Mouse (Mus musculus) cerebellum, adult 9-11 months (tissue): Measurements from ENCODE around the gene Rfx8.

Experiments used
- DNase-seq: peaks from one replicate; pipeline ENCODE4 v3.0.0; 2022

The Rfx8 gene

GRCm38 (mm10) chr1:39734311-39734710 lies 13.5 kb upstream of the Rfx8 start:
- no peak for DNase-seq

- DNase-seq, result no peak
These were observed 13.1 kb upstream of the Rfx8 start for GRCm38 (mm10) chr1:39733876-39734275.

- no peak for DNase-seq
These were observed 11.3 kb upstream of the Rfx8 start for GRCm38 (mm10) chr1:39732081-39732480.

GRCm38 (mm10) chr1:39731543-39731942 lies 10.7 kb upstream of the Rfx8 start:
- DNase-seq, result no peak

GRCm38 (mm10) chr1:39730868-39731267 lies 10.1 kb upstream of the Rfx8 start:
- DNase-seq, result no peak

DNA sequence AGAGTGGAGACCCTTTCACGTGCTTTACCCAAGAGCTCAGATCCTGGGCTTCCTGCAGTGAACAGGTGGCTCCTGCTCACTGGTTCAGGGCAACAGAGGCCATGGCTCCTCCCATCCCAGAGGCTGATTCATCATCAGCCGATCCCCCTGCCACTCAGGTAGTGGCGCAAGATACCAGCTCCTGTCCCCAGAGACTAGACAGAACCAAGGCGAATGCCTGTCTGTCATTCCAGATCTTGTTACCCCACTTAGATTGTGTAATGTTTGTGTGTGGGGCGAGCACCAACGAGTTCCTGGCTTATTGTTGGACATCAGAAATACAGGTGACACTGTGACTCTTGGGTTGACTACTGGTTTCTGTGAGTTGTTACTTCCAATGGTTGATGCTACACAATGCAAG lies 9.1 kb upstream of the Rfx8 start:
- DNase-seq, result no peak

- DNase-seq, result no peak
These were observed 542 bp upstream of the Rfx8 start for GRCm38 (mm10) chr1:39721351-39721726.

GRCm38 (mm10) chr1:39720186-39720585 lies 611 bp downstream of the Rfx8 start:
- no peak for DNase-seq

- DNase-seq, result no peak
These were observed 5.2 kb downstream of the Rfx8 start for GRCm38 (mm10) chr1:39715551-39715950.

DNA sequence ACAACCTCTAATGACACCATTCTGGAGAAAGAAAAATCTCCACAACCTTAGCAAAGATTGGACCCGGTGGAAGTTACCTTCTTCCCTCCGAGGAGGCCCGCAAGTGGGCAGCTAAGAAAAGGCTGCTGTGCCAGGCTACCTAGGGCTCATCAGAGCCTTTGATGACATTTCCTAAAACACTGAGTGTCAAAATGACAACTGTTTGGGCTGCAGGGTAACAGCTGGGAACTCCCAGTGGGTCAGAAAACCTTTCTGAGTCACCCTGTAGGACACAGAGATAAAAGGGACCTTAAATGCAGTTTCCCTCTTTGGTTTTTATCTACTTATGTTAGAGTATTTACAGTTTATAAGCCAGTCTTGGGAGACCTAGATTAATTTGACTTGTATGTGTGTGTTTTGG lies 6.1 kb downstream of the Rfx8 start:
- DNase-seq, result no peak

DNA sequence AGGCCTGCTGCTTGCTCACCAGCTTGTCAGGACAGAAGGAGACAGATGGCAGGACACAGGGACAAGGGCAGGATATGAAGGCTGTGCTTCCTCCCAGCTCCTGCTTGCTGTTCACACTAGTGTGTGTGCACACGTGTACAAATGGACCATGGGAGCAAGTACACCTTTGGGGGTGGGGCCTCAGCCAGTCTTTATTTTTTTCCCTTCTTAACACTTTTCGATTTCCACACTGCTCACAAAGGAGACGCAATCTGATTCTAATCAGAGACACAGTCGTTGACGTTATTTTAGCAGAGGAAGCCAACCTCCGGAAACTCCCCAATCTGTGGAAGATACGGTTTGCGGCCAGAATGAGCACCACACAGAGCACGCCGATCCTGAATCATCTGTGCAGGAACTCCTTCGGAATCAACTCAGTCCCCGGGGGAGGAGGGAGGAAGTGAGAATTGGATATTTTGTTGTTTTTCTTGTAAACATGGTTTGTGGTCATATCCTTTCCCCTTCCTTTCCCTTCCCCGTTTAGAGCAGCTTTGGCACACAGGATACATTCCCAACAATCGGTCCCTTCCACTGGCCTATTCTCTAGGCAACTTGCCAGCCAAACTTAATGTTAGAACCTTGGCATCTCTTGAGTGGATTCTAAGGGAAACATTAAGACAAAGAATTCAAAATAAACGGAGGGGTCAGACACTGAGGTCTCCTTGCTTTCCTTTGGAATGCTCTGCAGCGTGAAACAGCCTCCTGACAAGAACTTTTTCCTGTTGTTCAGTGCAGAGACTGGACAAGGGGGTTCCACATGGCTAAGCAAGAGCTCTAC lies 6.7 kb downstream of the Rfx8 start:
- peak; percentile 27 for DNase-seq

- no peak for DNase-seq
These were observed 7.5 kb downstream of the Rfx8 start for GRCm38 (mm10) chr1:39713300-39713699.

DNA sequence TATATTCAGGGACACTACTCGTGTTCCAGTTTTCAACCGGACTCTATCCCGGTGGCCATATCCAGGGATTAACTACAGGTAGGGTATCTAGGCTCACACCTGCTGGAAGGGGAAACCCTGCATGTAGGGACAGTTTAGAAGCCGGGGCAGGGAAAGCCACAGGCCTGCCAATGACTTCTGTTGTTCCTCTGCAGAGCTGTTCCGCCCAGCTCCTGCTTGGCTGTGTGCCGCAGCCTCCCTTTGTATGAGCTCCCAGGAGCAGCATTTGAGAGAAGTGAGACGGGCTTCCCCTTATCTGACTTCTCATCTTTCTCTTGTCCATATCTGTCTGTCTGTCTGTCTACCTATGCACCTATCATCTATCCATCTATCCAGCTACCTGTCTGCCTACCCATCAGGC lies 8.5 kb downstream of the Rfx8 start:
- DNase-seq, result peak; percentile 24

GRCm38 (mm10) chr1:39710604-39711003 lies 10.2 kb downstream of the Rfx8 start:
- no peak for DNase-seq

DNA sequence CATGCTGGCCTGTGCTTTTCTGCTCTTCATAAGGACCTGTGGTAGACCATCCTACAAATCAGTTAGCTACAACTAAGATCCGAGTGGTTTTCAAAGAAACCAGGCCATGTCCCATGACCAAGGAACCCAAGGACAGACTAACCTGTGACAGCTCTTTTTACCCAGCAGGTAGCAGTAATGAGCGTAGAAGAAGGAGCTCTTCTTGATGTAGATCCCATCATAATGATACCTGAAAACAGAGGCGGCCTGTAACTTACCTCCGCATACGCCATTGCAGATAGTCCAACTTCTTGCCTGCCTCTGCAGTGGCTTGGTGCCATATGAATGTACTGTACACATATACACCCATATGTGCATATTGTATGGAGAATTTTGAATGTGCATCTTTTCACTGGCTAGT lies 10.8 kb downstream of the Rfx8 start:
- no peak for DNase-seq

DNA sequence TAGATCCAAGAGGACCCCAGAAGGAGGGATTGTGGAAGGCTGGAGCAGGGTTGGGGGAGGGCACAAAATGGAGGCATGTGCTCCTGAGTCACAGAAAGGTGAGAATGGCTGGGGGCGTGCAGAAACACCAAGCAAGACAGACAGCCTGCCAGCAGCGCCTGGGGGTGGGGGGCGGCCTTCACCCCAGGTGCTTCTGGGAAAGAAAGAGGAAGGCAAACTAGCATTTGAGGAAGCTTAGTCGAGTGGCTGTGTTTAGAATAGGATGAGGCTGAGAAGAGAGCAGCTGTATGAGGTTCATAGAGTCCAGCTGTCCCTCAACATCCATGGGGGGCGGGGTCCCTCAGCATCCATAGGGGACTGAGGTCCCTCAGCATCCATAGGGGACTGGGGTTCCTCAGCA lies 12.0 kb downstream of the Rfx8 start:
- no peak for DNase-seq

DNA sequence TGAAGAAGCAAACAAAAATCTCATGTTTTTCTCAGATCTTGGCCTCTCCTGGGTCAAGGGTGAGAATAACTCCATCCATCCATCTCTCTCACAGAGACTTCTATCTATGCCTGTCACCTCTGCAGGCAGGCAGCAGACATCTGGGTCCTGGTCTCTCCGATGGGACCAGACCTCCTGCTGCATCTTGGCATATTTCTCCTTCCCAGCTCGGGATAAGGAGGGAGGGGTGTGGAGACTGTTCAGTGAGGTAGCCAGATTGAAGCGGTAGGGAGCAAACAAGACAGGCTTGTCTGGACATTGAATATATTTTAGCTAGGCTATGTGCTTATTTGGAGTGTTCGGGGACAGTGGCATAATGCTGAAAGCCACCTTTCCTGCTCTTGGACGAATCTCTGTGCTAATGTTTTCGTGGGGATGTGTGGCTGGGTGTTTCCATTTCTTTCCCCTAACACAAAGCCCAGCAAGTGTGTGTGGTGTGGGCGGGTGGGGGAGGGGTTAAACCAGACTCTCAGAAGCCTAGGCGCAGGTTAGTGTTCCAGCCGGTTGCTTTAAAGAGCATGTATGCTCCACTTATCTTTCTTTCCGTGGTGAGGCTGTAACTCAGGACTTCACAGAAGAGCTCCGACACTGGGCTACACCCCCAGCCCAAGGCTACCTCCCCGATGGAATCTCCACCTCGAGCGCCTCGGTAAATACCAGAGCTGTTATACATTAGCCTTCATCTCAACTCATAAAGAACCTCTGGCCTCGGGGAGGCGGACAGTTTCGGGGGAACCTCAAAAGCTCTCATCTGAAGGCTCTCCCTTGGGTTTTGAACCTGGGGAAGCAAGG lies 18.4 kb downstream of the Rfx8 start:
- no peak for DNase-seq

DNA sequence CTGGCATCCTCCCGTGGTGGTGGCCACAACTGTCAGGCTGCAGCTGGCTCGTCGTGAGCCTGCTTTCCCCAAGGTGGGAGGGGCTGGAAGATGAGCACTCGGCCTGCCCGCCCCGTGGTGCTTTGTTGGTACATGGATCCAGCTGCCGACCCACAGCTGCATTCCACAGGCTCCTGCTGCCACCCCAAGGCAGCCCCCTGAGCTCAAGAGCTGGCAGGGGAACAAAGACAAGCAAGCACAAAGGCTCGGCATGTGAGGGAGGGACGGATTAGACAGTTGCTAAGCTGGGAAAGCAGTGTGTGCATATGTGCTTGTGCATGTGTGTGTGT lies 19.6 kb downstream of the Rfx8 start:
- no peak for DNase-seq

DNA sequence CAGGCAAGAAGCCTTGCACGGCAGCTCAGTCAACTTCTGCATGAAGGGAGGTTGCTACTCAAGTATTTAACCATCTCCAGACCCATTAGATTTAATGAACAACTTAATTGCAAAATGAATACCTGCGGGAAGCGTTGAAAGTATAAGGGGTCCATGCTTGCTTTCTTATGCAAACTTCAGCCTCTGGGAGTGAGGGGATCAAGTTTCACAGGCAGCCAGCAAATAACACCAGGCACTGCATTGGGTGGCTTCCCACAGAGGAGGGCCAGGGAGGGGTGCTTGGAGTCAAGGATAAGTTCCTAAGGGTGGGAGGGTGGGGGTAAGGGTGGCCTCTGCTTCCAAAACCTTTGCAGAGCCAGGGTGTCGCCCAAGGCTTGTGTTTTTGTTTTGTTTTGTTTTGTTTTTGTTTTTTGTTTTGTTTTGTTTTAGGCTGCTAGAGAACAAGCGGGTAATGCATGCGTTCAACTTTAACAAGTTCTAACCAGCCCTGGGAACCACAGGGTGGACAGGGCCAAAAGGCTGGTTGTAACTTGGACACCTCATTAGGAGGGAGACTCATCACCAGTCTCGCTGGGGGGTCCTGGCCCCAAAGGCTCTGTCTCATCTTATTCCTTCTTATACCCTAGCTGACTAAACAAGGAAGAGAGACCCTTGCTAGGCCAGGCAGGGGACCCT lies 20.1 kb downstream of the Rfx8 start:
- DNase-seq, result no peak

DNA sequence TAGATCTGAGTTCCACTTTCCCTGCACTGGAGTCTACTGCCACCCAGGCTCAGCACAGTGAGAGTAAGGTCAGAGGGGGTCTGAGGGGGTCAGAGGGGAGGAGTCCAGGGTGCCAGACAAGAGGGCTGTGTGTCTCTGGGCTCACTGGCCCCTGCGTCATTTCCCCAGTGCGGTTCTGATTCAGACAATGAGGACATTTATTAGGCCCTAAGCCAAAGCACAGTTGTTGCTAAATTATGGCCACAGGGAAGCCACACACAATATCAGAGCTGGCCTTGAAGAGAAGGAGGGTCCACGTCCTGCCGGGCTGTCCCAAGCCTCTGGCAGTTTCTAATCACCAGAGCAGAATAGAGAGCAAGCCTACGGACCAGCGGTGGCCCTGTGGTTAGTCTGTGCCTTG lies 22.3 kb downstream of the Rfx8 start:
- DNase-seq, result no peak

DNA sequence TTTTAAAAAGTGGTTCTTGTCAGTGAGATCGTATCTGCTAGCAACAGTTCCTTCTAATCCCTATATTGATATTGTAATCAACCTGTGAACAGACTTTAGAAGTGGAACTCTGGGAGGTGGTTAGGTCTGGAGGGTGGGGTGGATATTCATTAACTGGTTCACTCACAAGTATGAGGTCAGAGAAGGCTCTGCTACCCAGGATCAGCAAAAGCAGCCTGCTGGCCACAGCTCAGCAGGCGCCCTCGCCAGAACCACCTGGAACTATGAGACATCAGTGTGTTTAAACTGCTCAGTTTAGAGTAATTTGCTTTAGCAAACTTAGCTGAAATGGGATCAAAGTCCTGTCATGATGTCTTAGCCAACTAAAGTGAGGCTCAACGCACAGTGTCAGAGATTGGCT lies 25.6 kb downstream of the Rfx8 start:
- no peak for DNase-seq

DNA sequence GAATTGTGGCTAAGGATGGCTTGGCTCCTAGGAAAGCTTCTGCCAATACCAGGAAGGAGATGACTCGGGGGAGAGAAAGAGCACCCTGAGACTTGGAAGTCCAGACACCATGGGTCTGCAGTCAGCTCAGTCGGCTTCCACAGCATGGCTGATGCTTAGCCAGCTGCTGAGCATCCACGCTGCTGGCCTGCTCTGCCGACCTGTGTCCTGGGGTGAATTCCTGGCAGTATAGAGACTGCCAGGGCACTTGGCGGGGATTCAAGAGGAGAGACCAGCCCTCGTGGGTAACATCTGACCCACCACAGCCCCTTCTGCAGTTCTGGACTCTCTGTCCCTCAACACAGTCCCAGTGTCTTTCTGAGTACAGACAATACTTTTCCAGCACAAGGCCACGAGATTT lies 26.0 kb downstream of the Rfx8 start:
- DNase-seq, result no peak

DNA sequence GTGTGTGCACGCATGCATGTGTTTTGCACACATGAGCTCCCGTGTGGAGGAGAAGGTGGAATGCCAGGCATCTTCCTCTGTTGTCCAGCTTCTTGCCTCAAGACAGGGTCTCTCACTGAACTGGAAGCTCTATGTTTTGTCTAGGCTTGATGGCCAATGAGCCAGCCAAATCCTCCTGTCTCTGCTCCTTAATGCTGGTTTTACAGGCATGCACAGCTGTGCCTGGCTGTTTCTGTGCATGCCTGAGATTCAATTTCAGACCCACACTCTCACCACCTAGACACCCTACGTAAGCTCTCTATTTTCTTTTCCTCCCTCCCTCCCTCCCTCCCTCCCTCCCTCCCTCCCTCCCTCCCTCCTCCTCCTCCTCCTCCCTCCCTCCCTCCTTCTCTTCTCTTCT lies 28.8 kb downstream of the Rfx8 start:
- DNase-seq, result no peak

- DNase-seq, result no peak
These were observed 29.7 kb downstream of the Rfx8 start for GRCm38 (mm10) chr1:39691061-39691460.
